8 mouse cellular contexts compared by ENCODE assay signal in the genomic region with DNA sequence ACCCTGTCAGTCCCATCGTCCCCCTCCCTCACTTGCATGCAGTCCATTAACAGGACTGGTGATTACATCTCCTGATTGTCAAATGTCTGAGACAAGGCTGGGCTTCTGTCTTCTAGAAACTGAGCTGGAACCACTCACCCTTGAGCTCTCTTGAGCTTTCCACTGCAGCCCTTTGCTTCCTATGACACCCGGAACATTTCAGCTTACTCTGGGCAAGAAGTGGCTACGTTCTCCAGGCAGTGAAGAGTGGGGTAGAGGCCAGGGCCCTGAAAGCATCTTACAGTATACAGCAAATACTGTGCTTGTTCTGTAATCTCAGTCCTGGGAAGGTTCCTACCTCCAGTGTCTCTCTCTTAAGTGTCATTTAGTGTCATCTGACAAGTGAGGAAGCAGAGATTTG. TPM values are rescaled to one million over a fixed set of nuclear protein-coding genes. Genes with fewer than 3 reads are reported as not detected.
DNase-seq lines count a peak whose midpoint lies in the region; ATAC-seq and TF ChIP-seq lines count a peak whose summit lies in the region.

No protein-coding gene starts in this region.

- peak overlapping the region; percentile 88 for H3K9ac ChIP-seq in lung, embryonic 14.5 days
- peak overlapping the region; percentile 91 for H3K9ac ChIP-seq in embryonic facial prominence, embryonic 13.5 days
- H3K9ac ChIP-seq in neural tube, embryonic 15.5 days (replicated peaks) = peak overlapping the region; percentile 96

- H3K27me3 ChIP-seq in lung, embryonic 14.5 days (ENCODE audit: insufficient read depth, low read length) = no peaks in the 10 kb centered on the region
- H3K27me3 ChIP-seq in embryonic facial prominence, embryonic 13.5 days = no peaks in the 10 kb centered on the region
- no peaks in the 10 kb centered on the region for H3K27me3 ChIP-seq in limb, embryonic 10.5 days (ENCODE audit: low read depth, poor library complexity, severe bottlenecking)
- H3K27me3 ChIP-seq in neural tube, embryonic 15.5 days (replicated peaks) = no peaks in the 10 kb centered on the region

- peak overlapping the region; percentile 76 for H3K4me2 ChIP-seq in lung, embryonic 14.5 days
- peak overlapping the region; percentile 75 for H3K4me2 ChIP-seq in embryonic facial prominence, embryonic 13.5 days
- peak overlapping the region; percentile 75 for H3K4me2 ChIP-seq in neural tube, embryonic 15.5 days

- no peaks in the 10 kb centered on the region for H3K36me3 ChIP-seq in lung, embryonic 14.5 days (ENCODE audit: insufficient read depth)
- H3K36me3 ChIP-seq in embryonic facial prominence, embryonic 13.5 days = no peaks in the 10 kb centered on the region
- peaks cover 3% of the 10 kb centered on the region; the same call in 1 of the 2 replicates for H3K36me3 ChIP-seq in limb, embryonic 10.5 days
- H3K36me3 ChIP-seq in neural tube, embryonic 15.5 days = no peaks in the 10 kb centered on the region

- no peaks in the 10 kb centered on the region for H3K9me3 ChIP-seq in lung, embryonic 14.5 days (ENCODE audit: low read depth, low read length)
- no peaks in the 10 kb centered on the region for H3K9me3 ChIP-seq in embryonic facial prominence, embryonic 13.5 days
- H3K9me3 ChIP-seq in limb, embryonic 10.5 days (replicated peaks) = no peaks in the 10 kb centered on the region
- H3K9me3 ChIP-seq in neural tube, embryonic 15.5 days (replicated peaks) = no peaks in the 10 kb centered on the region

- DNase-seq in lung, embryonic 14.5 days = no peak
- no peak for DNase-seq in lung, postnatal 4 days
- DNase-seq in limb, embryonic 10.5 days (ENCODE audit: low spot score) = no peak
- DNase-seq in thymus, postnatal 25 days = no peak
- no peak for DNase-seq in right cerebral cortex, postnatal 10 days (ENCODE audit: low spot score in 2 of 2)
- DNase-seq in embryo, embryonic 9.5 days (ENCODE audit: extremely low spot score) = no peak

- TF ChIP-seq CTCF in lung, embryonic 14.5 days (IDR thresholded peaks at IDR 0.05; ENCODE audit: low read depth) = no peak

- 15% methylated on average over 3 of the region's 3 CpGs for WGBS in lung, embryonic 14.5 days
- 23% methylated on average over 3 of the region's 3 CpGs for WGBS in embryonic facial prominence, embryonic 13.5 days
- 28% methylated on average over 3 of the region's 3 CpGs for WGBS in limb, embryonic 10.5 days
- 18% methylated on average over 3 of the region's 3 CpGs for WGBS in neural tube, embryonic 15.5 days

- ATAC-seq in lung, embryonic 14.5 days (ENCODE audit: insufficient read depth) = no peak; the same call in 1 of the 2 replicates
- ATAC-seq in embryonic facial prominence, embryonic 13.5 days (ENCODE audit: insufficient number of reproducible peaks, insufficient read depth, low FRiP score, low TSS enrichment, low read depth) = no peak
- ATAC-seq in neural tube, embryonic 15.5 days (ENCODE audit: low FRiP score) = peak; percentile 61; the same call in 1 of the 2 replicates

- peak overlapping the region; percentile 84 for H3K4me3 ChIP-seq in lung, embryonic 14.5 days (ENCODE audit: low read depth, low read length)
- H3K4me3 ChIP-seq in embryonic facial prominence, embryonic 13.5 days = peak overlapping the region; percentile 80
- H3K4me3 ChIP-seq in limb, embryonic 10.5 days = peak overlapping the region; percentile 80
- peak overlapping the region; percentile 87 for H3K4me3 ChIP-seq in neural tube, embryonic 15.5 days (replicated peaks)

- 0 out of 2 replicates have a peak, but pooled peaks cover 2% of the 10 kb centered on the region for H3K4me1 ChIP-seq in lung, embryonic 14.5 days (ENCODE audit: insufficient read depth)
- H3K4me1 ChIP-seq in embryonic facial prominence, embryonic 13.5 days = peaks cover 7% of the 10 kb centered on the region
- H3K4me1 ChIP-seq in limb, embryonic 10.5 days = peaks cover 23% of the 10 kb centered on the region
- H3K4me1 ChIP-seq in neural tube, embryonic 15.5 days = peaks cover 13% of the 10 kb centered on the region

- H3K27ac ChIP-seq in lung, embryonic 14.5 days (ENCODE audit: low read depth) = peak overlapping the region; percentile 88
- peak overlapping the region; percentile 84 for H3K27ac ChIP-seq in embryonic facial prominence, embryonic 13.5 days
- peak overlapping the region; percentile 92 for H3K27ac ChIP-seq in limb, embryonic 10.5 days
- peak overlapping the region; percentile 86 for H3K27ac ChIP-seq in neural tube, embryonic 15.5 days (replicated peaks)

RNA-seq across cellular contexts. Expression of a gene that starts 15.5 kb away (rescaled TPM):
- 54.9 and 57.3 TPM in 2 replicates for polyA plus RNA-seq in lung, embryonic 14.5 days (2014; fragmentation: Nextera tagmentation; extraction: Ambion mirVana)
- 49.5 and 55.9 TPM in 2 replicates for polyA plus RNA-seq in embryonic facial prominence, embryonic 13.5 days (2015; fragmentation: Nextera tagmentation; extraction: Ambion mirVana)
- polyA plus RNA-seq in limb, embryonic 10.5 days (2016; fragmentation: Nextera tagmentation; extraction: Ambion mirVana) = 61.2 and 74.4 TPM in 2 replicates
- polyA plus RNA-seq in neural tube, embryonic 15.5 days (2015; fragmentation: Nextera tagmentation; extraction: Ambion mirVana) = 29.4 and 32.6 TPM in 2 replicates

RNA-seq across cellular contexts. Expression of a gene that starts 38.3 kb away (rescaled TPM):
- 71.0 and 74.6 TPM in 2 replicates for polyA plus RNA-seq in lung, embryonic 14.5 days (2014; fragmentation: Nextera tagmentation; extraction: Ambion mirVana)
- 82.1 and 84.1 TPM in 2 replicates for polyA plus RNA-seq in embryonic facial prominence, embryonic 13.5 days (2015; fragmentation: Nextera tagmentation; extraction: Ambion mirVana)
- 38.7 and 46.9 TPM in 2 replicates for polyA plus RNA-seq in limb, embryonic 10.5 days (2016; fragmentation: Nextera tagmentation; extraction: Ambion mirVana)
- polyA plus RNA-seq in neural tube, embryonic 15.5 days (2015; fragmentation: Nextera tagmentation; extraction: Ambion mirVana) = 68.0 and 68.8 TPM in 2 replicates

RNA-seq across cellular contexts. Expression of a gene that starts 59.6 kb away (rescaled TPM):
- 186 and 195 TPM in 2 replicates for polyA plus RNA-seq in lung, embryonic 14.5 days (2014; fragmentation: Nextera tagmentation; extraction: Ambion mirVana)
- polyA plus RNA-seq in embryonic facial prominence, embryonic 13.5 days (2015; fragmentation: Nextera tagmentation; extraction: Ambion mirVana) = 167 and 168 TPM in 2 replicates
- polyA plus RNA-seq in limb, embryonic 10.5 days (2016; fragmentation: Nextera tagmentation; extraction: Ambion mirVana) = 201 and 203 TPM in 2 replicates
- 148 and 153 TPM in 2 replicates for polyA plus RNA-seq in neural tube, embryonic 15.5 days (2015; fragmentation: Nextera tagmentation; extraction: Ambion mirVana)
